Mouse (Mus musculus): ENCODE measurements at regions not wholly inside any gene's neighbourhood (a gene's known extent, or its start where the extent isn't known, plus 50 kb on each side); places are given as distances from the start of the nearest gene placed in this dataset.

- H3K27ac ChIP-seq (replicated peaks; ENCODE audit: low read depth, low read length), result no peak overlapping the region
- H3K4me1 ChIP-seq (ENCODE audit: control insufficient read depth, insufficient read depth, insufficient read length, low read length), result no peaks in the 10 kb centered on the region
- H3K4me3 ChIP-seq (ENCODE audit: insufficient read depth, low read depth, low read length), result no peak overlapping the region
Observed at GRCm38 (mm10) chr8:35224053-35224924, 541.3 kb upstream of the Gm19410 start.

- H3K4me3 ChIP-seq (ENCODE audit: insufficient read depth, low read depth, low read length), result no peak overlapping the region
- H3K4me1 ChIP-seq (ENCODE audit: control insufficient read depth, insufficient read depth, insufficient read length, low read length), result no peaks in the 10 kb centered on the region
- no peak overlapping the region for H3K27ac ChIP-seq (replicated peaks; ENCODE audit: low read depth, low read length)
Observed at GRCm38 (mm10) chr8:35224925-35225244, 540.7 kb upstream of the Gm19410 start.

- no peaks in the 10 kb centered on the region for H3K4me1 ChIP-seq (ENCODE audit: control insufficient read depth, insufficient read depth, insufficient read length, low read length)
- H3K27ac ChIP-seq (replicated peaks; ENCODE audit: low read depth, low read length), result no peak overlapping the region
- no peak overlapping the region for H3K4me3 ChIP-seq (ENCODE audit: insufficient read depth, low read depth, low read length)
Observed at GRCm38 (mm10) chr8:35227079-35227478, 538.5 kb upstream of the Gm19410 start.

- H3K4me3 ChIP-seq (ENCODE audit: insufficient read depth, low read depth, low read length), result no peak overlapping the region
- H3K27ac ChIP-seq (replicated peaks; ENCODE audit: low read depth, low read length), result no peak overlapping the region
- H3K4me1 ChIP-seq (ENCODE audit: control insufficient read depth, insufficient read depth, insufficient read length, low read length), result no peaks in the 10 kb centered on the region
Observed at GRCm38 (mm10) chr8:35228449-35228848, 537.1 kb upstream of the Gm19410 start.

GRCm38 (mm10) chr8:35233520-35234186 is 531.9 kb upstream of the Gm19410 start:
- H3K4me3 ChIP-seq (ENCODE audit: insufficient read depth, low read depth, low read length), result no peak overlapping the region
- H3K4me1 ChIP-seq (ENCODE audit: control insufficient read depth, insufficient read depth, insufficient read length, low read length), result no peaks in the 10 kb centered on the region; the same call in 1 of the 2 replicates
- H3K27ac ChIP-seq (replicated peaks; ENCODE audit: low read depth, low read length), result no peak overlapping the region

- Histone ChIP-seq H3K4me3 (ENCODE audit: insufficient read depth, low read depth, low read length) (no peak overlapping the region), H3K4me1 (ENCODE audit: control insufficient read depth, insufficient read depth, insufficient read length, low read length) (no peaks in the 10 kb centered on the region; the same call in 1 of the 2 replicates), H3K27ac (replicated peaks; ENCODE audit: low read depth, low read length) (no peak overlapping the region)
Observed at GRCm38 (mm10) chr8:35234436-35234835, 531.2 kb upstream of the Gm19410 start.

- Histone ChIP-seq H3K4me1 (ENCODE audit: control insufficient read depth, insufficient read depth, insufficient read length, low read length) (no peaks in the 10 kb centered on the region; the same call in 1 of the 2 replicates), H3K4me3 (ENCODE audit: insufficient read depth, low read depth, low read length) (no peak overlapping the region), H3K27ac (replicated peaks; ENCODE audit: low read depth, low read length) (no peak overlapping the region)
Observed at GRCm38 (mm10) chr8:35235815-35236509, 529.6 kb upstream of the Gm19410 start.

- no peaks in the 10 kb centered on the region; the same call in 1 of the 2 replicates for H3K4me1 ChIP-seq (ENCODE audit: control insufficient read depth, insufficient read depth, insufficient read length, low read length)
- no peak overlapping the region for H3K4me3 ChIP-seq (ENCODE audit: insufficient read depth, low read depth, low read length)
- no peak overlapping the region for H3K27ac ChIP-seq (replicated peaks; ENCODE audit: low read depth, low read length)
Observed at GRCm38 (mm10) chr8:35237279-35237678, 528.3 kb upstream of the Gm19410 start.

- Histone ChIP-seq H3K4me1 (ENCODE audit: control insufficient read depth, insufficient read depth, insufficient read length, low read length) (no peaks in the 10 kb centered on the region; the same call in 1 of the 2 replicates), H3K4me3 (ENCODE audit: insufficient read depth, low read depth, low read length) (no peak overlapping the region), H3K27ac (replicated peaks; ENCODE audit: low read depth, low read length) (no peak overlapping the region)
Observed at GRCm38 (mm10) chr8:35240884-35241283, 524.7 kb upstream of the Gm19410 start.

- no peaks in the 10 kb centered on the region for H3K4me1 ChIP-seq (ENCODE audit: control insufficient read depth, insufficient read depth, insufficient read length, low read length)
- H3K4me3 ChIP-seq (ENCODE audit: insufficient read depth, low read depth, low read length), result no peak overlapping the region
- no peak overlapping the region for H3K27ac ChIP-seq (replicated peaks; ENCODE audit: low read depth, low read length)
Observed at GRCm38 (mm10) chr8:35243555-35243954, 522.0 kb upstream of the Gm19410 start.

GRCm38 (mm10) chr8:35249747-35250375 is 515.7 kb upstream of the Gm19410 start:
- no peak overlapping the region for H3K4me3 ChIP-seq (ENCODE audit: insufficient read depth, low read depth, low read length)
- H3K4me1 ChIP-seq (ENCODE audit: control insufficient read depth, insufficient read depth, insufficient read length, low read length), result no peaks in the 10 kb centered on the region
- no peak overlapping the region for H3K27ac ChIP-seq (replicated peaks; ENCODE audit: low read depth, low read length)

- no peak overlapping the region for H3K4me3 ChIP-seq (ENCODE audit: insufficient read depth, low read depth, low read length)
- H3K4me1 ChIP-seq (ENCODE audit: control insufficient read depth, insufficient read depth, insufficient read length, low read length), result no peaks in the 10 kb centered on the region
- no peak overlapping the region for H3K27ac ChIP-seq (replicated peaks; ENCODE audit: low read depth, low read length)
Observed at GRCm38 (mm10) chr8:35250641-35251040, 514.9 kb upstream of the Gm19410 start.

GRCm38 (mm10) chr8:35253946-35254345 is 511.6 kb upstream of the Gm19410 start:
- no peak overlapping the region for H3K27ac ChIP-seq (replicated peaks; ENCODE audit: low read depth, low read length)
- H3K4me3 ChIP-seq (ENCODE audit: insufficient read depth, low read depth, low read length), result no peak overlapping the region
- H3K4me1 ChIP-seq (ENCODE audit: control insufficient read depth, insufficient read depth, insufficient read length, low read length), result no peaks in the 10 kb centered on the region

GRCm38 (mm10) chr8:35255327-35255726 is 510.3 kb upstream of the Gm19410 start:
- Histone ChIP-seq H3K4me3 (ENCODE audit: insufficient read depth, low read depth, low read length) (no peak overlapping the region), H3K4me1 (ENCODE audit: control insufficient read depth, insufficient read depth, insufficient read length, low read length) (no peaks in the 10 kb centered on the region), H3K27ac (replicated peaks; ENCODE audit: low read depth, low read length) (no peak overlapping the region)

- Histone ChIP-seq H3K27ac (replicated peaks; ENCODE audit: low read depth, low read length) (no peak overlapping the region), H3K4me1 (ENCODE audit: control insufficient read depth, insufficient read depth, insufficient read length, low read length) (no peaks in the 10 kb centered on the region), H3K4me3 (ENCODE audit: insufficient read depth, low read depth, low read length) (no peak overlapping the region)
Observed at GRCm38 (mm10) chr8:35256958-35257357, 508.6 kb upstream of the Gm19410 start.
